Mouse (Mus musculus) spleen, adult 18-20 months (tissue): ENCODE measurements around the gene Ak4.
"Not testable (repeated sequence)": the region's sequence is repeated elsewhere in the genome, so short reads cannot be mapped to it uniquely, and the experiment has no call there.

Experiments used
- DNase-seq, 2 experiments: peaks; one replicate each; pipeline ENCODE4 v3.0.0; 2022; ENCODE audit warnings: mixed read lengths in 2 of 2

Ak4 gene

DNA sequence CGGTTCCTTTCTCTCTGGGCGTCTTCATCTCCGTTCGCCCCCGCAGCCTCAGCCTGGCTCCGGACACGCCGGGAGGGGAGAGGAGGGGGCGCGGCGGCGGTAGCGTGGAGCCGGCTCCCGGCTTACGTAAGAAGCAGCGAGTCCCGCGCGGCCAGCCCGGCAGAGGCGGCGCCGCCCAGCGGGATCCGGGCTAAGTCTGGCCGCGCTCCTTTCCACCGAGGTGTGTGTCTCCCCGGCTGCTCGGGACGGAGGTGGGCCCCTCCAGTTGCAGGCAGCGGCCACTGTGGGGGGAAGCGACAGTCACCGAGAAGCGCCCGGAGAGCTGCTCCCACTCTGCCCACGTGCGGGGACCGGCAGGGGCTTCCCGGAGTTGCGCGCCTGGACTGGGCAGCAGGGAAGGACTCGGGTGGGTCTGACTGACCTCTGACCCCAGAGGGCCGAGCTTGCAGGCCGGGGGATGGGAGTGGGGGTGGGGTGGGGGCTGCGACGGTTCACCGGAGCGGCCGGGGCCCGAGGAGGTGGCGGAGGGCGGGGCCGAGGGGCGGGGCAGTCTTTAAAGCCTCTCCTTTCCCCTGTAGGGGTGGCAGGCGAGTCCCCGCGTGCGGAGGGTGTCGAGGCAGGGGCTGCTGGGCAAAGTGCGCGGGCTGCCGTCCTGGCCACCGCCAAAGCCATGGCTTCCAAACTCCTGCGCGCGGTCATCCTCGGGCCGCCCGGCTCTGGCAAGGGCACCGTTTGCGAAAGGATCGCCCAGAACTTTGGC, at the start of gene Ak4:
TSS of gene Ak4 (plus strand) at position 127 of the 760 bp plus-strand sequence.
- DNase-seq = peak; percentile 8 to 27

DNA sequence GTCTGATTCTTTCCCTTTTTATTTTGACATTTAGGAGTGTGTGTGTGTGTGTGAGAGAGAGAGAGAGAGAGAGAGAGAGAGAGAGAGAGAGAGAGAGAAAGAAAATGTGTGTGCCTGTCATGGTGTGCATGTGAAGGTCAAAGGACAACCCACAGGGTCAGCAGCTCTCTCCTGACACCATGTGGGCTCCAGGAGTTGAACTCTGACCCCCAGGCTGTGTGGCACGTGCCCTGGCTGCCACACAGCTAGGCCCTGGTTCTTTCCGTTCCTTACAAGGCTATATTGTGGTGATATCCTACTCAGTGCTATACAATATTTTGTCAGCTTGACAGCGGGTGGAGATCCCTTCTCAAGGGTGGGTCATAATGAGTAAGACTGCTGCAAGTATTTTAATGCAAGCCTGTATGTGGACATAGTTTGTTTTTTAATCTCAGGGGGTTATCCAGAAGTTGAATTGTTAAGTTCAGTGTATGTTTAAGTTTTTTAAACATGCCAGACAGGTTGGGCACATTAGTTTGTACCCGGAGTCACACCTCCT, 49.3 kb upstream of the Ak4 start:
- DNase-seq = no peak

DNA sequence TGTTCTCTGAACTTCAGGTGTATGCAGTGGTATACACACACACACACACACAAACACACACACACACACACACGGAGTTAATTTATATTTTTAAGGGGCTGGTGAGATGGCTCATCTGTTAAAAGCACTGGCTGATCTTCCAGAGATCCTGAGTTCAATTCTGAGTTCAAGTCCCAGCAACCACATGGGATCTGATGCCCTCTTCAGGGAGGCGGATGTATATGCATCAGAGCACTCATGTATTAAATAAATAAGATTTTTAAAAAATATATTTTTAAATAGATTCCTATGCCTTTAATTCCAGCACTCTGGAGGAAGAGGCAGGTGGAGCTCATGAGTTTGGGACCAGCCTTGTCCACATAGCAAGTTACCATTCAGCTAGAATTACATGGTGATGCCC, 46.8 kb upstream of the Ak4 start:
- no peak for DNase-seq

DNA sequence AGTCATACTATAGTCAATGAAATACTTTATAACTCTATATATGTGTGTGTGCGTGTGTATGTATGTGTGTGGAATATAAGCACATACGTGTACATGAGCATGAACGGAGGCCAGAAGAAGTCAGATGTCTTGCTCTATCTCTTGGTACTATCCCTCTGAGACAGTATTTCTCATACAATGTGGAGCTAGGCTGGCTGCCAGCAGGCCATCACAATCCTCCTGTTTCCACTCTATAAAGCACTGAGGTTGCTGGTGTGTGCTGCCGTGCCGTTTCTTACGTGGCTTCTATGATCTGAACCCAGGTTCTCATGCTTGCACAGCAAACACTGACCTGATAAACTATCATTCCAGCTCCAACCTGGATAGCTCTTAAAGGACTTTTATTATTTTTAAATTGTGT, 46.3 kb upstream of the Ak4 start:
- DNase-seq = no peak

DNA sequence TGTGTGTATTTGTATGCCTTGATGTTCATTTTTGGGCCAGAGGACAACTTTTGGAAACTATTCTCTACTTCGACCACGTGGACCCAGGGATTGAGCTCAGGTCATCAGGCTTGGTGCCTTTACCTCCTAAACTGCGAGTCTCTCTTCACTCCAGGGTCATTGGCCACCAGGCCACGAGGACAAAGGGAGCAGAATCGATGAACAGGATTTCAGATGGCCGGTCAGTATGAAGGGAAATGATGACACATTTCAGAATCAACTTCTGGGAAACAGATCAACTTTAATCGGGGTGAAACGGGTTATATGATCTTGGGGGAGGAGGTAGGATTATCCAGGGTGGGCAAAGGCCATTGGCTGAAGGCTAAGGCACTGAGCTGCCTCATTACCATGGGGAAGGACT, 45.0 kb upstream of the Ak4 start:
- DNase-seq = no peak

DNA sequence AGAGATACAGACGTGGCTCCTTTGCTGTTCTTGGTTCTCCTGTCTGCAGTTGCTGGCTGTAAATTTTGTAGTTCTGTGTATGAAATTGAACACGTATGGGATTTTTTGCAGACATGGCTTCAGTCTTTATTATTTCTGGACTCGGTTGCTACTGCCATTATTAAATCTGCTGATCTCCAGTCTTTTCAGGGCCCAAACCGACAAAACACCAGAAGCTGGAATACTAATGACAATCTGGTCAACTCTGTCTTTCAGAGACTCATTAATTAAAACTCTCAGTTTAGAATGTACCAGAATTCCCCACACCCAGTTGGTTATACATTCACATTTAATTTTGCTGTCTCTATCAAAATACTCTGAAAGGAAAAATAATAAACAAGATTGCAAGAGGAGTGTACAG, 42.2 kb upstream of the Ak4 start:
- DNase-seq = no peak

DNA sequence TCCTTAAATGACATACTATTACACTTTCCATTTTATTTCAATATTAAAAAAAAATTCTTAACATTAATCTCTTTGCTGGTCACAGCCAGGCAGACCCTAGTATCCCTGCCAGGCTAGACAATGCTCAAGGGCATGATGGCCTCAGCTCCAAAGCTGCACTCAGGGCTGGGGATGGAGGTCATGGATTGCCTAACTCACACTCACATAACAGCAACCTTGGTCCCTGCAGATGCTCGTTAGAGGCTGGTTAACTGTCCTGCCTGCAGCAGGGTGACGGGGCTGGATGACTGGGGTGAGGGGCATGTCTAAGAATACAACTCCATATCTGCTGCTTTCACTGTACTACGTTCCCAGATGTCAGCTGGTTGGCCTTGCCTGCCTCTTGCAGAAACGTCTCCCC, 40.8 kb upstream of the Ak4 start:
- DNase-seq = no peak

DNA sequence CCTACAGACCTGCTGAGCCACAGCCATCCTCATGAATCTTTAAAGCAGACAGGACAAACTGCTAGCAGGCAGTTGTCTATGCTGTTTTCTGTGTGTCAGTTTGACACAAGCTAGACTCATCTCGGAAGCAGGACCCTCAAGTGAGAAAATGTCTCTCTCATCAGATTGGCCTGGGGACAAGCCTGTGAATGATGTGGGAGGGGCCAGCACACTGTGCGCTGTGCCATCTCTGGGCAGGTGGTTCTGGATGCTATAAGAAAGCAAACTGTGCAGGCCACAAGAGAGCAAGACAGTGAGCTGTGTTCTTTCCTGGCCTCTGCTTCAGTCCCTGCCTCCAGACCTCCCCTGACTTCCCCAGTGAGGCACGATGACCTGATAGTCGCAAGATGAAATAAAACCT, 40.3 kb upstream of the Ak4 start:
- DNase-seq = no peak

DNA sequence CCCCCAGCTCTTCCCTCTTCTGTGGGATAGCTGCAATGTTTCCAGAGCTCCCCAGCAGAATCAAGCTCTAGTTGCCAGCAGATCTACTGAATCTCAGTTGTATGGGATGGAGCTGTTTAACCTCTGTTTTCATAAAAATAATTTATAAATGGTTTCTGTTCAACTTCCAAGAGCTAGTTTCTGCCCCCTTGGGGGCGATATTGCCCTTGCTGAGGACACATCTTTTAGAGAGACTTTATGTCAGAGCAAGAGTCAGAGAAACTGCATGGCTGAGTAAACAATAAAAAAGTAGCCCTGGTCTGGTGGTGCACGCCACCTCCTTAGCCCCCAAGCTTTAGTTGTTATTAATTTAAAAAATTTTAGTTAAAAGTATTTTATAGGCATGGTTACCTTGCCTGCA, 34.1 kb upstream of the Ak4 start:
- DNase-seq = no peak

DNA sequence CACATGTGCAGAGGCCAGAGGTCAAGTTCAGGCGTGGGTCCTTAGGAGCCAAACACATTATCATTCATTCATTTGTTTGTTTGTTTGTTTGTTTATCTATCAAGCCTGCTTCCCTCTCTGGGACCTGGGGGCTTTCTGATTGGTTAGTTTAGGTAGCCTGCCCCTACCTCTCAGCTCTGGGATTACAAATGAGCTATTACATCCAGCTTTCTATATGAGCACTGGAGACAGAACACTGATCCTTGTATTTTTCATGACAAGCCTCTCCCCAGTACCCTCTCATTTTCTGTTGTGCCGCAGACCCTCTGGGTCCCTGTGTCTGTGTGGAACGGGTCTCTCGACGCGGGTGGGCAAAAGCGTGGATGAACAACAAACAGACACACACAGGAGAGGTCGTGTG, 30.8 kb upstream of the Ak4 start:
- no peak for DNase-seq

DNA sequence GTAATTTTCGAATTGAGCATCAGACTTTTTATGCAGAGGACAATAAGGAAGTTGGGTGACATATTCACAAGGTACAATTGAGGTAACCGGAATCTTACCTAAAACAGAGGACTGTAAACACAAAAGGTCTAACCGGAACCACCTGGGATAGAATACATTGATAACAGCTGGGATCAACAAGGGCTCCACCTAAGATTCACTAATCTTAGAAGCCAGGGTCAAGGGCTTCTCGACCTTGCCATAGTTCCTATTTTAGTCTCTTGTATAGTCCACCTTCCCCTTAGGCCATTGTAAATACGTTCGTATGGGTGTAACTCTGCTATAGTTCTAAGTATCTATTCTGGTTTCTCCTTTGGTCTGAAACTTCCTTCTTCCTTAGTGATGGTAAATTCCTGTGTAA, 30.4 kb upstream of the Ak4 start:
- not testable (repeated sequence) for DNase-seq

DNA sequence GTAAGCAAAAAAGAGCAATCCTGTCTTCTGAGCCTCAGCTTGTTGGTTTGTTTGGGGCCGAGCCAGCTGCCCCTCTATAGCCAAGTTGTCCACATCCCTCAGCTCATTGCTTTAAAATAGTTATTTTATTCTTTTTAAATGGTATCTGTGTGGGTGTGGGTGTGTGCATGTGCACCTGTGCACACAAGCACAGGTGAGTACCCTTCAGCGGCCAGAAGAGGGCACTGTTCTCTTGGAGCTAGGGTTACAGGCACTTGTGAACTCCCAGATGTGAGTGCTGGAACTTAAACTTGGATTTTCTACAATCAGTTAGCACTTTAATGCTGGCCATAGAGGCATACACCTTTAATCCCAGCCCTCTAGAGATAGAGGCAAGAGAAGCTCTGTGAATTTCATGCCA, 26.8 kb upstream of the Ak4 start:
- peak in 1 of 2 experiments; percentile 4 for DNase-seq

DNA sequence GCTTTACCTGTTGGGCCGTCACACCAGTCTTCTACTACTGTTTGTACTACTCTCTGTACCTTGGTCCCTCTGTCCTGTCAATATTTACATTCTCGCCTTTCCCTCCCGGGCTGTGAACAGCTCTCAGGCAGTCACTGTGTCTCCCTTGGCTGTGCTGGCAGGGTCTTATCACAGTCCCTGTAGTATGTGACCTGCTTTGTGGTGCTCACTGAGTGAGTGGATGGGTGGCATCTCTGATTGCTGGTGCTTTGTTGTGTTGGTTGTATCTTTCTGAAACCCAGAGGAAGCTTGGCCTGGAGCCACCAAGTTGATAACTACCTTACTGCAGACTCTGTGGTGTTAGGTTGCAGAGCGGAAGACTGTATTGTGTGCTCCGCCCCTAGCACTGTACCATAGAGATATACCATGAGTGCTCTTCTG, 25.8 kb upstream of the Ak4 start:
- no peak for DNase-seq

DNA sequence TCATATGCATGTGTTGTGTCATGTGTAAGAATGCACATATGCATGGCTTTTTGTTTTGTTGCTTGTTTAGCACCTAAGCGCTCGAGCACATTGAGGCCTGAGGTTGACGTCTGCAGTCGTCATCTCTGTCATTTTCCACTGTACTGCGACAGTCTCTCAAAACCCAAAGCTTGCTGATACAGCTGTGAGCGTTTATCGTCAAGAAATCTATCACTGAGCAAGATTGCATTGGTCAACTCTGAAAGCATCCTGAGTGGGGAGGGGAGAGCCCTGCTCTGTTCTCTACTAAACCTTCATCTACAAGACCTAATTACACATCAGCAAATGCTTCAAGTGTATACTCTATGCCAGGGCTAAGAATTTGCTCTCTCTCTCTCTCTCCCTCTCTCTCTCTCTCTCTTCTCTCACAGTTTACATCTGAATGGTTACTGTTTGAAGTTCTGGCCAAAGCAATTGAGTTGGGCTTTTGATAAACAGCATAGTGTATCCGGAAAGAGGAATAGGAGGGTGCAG, 24.0 kb upstream of the Ak4 start:
- DNase-seq = no peak

DNA sequence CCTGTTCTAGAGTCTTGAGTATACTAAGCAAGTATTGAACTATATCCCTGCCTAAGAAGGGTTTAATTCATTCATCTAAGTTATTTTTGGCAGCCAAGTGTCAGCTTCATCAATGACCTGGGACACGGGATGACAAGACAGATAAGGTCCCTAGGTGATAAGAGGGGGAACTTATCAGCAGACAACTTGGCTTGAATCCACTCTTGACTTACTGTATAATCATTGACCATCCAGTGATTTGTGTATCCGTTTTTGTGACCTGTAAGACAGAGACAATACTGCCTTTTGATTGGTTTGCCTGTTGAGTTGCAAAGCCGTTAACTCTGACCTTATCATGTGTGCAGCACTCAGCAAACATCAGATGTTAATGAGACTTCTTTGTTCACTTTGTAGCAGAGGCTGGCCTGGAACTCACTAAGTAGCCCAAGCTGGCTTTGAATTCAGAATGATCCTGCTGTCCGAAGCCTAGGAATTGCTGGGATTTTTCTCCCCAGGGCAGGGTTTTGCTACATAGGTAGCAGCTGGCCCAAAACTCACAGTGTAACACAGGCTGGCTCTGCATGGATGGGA, 19.0 kb upstream of the Ak4 start:
- no peak for DNase-seq

DNA sequence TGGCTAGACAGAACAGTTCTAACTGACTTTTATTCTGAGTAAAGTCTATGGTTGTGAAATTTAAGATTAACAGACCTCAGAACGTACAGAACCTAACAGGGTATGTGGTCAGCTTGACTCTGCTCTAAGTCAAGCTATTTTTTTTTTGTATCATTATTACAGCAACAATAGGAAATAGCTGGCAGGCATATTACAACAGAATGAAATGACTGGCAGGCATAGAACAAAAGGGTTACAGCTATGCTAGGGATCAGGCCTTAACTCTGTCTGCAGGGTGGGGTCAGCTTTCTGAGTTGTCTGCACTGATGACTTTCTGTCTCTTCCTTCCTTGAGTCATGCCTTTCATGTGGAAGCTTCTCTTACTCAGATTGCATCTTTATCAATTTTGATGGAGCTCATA, 17.1 kb upstream of the Ak4 start:
- DNase-seq = no peak

DNA sequence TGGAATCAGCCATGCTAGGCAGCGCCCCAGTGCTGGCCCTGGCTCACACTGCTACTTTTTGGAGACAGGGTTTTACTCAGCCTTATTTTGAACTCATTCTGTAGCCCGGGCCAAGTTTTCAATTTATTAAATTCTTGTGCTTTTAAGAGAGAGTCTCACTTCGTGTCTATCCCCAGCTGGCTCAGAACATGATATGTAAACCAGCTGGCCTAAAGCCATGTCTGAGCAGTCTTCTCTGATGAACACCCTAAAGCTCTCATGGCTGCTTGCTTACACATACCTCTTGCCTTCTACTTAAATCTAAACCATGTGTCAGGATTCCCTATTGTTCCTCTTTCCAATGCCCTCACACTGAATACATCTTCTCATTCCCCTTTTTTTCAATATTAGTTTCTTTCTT, 14.2 kb upstream of the Ak4 start:
- DNase-seq = no peak

DNA sequence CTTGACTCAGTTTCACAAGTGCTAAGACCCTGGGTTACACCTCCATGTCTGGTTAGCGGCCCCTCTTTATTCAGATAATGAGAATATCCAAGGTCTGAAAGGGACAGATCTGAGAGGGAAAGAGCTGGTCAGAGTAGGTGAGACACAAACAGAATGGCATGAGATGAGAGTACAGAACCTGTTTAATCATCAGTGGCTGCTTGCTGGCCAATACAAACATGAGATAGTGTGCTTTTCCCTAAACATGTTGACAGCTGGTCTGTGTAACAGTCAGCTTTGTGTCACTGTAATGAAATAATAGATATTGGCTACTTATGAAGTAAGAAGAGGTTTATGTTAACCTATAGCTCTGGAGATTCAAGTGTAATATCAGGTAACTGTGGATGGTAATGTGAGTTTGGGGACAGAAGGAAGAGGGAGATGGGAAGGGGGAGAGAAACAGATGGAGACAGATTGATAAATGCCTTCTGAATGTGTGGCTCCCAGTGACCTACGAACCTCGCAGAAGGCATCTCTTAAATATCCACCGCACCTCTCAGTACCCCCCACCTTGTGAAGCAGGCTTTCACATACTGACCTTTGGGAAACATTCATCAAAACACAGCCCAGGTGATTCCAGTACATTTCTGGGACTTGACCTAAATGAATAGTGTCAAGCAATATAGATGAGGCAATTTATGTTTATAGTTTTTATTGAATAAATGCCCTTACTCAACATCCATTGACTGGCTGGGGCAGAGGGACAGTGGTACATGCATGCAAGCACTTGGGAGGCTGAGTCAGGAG, 12.5 kb upstream of the Ak4 start:
- no peak for DNase-seq

DNA sequence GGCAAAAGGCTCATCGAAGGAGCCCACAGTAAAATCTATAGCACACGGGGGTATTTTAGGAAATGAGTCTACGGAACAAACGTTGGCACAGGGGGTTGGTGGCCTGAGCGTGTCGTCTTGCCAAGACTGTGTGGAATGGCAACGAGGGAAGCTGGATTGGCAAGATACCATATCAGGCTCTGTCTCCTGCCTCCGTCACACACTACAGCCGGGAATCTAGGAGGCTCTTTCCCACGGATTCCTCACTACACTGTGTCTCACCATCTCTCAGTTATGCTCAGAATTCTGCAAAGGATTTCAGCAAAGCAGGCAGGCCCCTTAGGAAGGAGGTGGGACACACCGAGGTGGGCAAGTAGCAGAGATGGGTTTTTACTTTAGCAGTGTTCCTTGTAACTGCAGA, 2.1 kb upstream of the Ak4 start:
- no peak for DNase-seq

DNA sequence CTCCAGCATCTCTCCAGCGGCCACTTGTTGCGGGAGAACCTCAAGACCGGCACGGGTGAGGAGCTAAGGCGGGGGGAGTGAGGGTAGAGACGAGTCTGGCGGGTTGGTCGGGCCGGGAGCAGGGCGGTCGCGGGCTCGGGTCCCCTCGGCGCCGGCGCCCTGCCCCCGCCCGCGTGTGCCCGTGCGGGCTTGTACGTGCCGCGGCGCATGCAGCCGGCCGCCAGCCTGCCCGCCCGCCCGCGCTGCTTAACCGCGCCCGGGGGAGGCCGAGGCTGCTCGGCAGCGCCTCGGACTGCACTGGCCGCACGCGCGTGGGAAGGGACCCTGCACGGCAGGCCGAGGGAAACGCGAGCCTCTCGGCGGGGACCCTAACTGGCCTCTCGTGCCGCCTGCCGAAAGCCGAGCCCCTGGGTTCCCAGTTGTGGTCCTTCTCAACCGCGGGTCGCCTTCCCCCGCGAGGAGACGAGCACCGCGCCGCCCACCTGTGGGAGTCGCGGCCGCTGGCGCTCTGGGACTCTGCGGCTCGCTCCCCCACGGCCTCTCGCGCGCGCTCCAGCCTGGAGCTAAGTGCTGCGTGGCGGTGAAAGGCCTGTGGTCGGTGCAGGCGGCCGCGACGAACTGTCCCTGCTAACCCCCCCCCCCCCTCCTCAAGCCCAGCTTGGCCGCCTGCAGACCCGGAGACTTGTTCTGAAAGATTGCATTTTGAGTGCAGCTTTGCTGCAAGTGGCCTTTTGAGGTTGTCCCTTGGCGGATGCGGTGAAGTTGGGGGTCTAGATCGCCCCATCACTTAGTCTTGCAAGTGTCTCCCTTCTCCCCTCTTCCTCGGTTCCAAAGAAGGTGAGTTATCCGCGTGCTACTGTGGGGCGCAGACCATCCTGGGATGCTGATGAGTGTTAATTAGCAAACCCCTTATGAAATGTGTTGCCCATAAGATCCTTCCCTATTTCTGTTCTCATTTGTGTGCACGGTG, 1.1 kb downstream of the Ak4 start:
- no peak for DNase-seq

DNA sequence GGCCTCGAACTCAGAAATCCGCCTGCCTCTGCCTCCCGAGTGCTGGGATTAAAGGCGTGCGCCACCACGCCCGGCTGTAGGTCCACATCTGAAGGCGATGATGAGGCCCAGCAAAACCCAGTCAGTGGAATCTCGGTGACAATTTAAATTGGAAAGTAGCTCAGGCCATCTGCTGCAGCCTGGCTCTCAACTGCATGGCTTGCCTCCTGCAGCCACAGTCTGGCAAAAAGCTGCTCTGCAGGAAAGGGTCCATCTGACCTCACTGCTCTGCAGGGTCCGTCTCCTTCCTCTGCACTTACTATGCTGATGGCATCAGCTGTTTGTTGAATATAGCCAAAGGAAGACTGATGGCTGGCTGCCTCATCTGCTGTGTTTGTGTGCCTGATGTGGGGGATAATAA, 3.9 kb downstream of the Ak4 start:
- no peak for DNase-seq

DNA sequence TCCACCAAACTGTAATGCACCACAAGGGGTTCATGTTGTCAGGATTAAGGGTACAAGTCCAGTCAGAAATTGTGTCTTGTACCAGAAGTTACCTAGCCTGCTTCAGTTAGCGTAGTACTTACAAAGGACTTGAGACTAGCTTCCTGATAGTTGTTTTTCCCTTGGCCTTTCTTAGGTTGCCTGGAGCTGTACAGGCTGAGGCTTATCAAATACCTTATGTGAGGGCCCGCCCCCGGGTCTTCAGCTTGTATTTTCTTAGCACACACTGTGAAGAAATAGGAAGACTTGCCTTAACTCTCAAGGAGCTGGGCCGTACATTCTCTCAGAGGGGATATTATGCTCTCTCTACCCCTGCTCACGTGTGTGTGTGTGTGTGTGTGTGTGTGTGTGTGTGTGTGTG, 4.5 kb downstream of the Ak4 start:
- no peak for DNase-seq
